Mouse (Mus musculus): ENCODE measurements around the gene St3gal6. TPM values are rescaled to one million over a fixed set of nuclear protein-coding genes. Genes with fewer than 3 reads are reported as not detected.

Gene St3gal6
- polyA plus RNA-seq, 1 experiment from 2014 or later = 5.7 TPM

GRCm38 (mm10) chr16:58534245-58535142 lies 10.5 kb upstream of the St3gal6 start:
- no peak overlapping the region for H3K27ac ChIP-seq
- H3K9me3 ChIP-seq (replicated peaks) = no peaks in the 10 kb centered on the region
- 87% methylated on average over 7 of the region's 7 CpGs for WGBS
- no peak overlapping the region for H3K4me3 ChIP-seq
- H3K27me3 ChIP-seq = no peaks in the 10 kb centered on the region
- H3K36me3 ChIP-seq (ENCODE audit: poor library complexity, severe bottlenecking) = no peaks in the 10 kb centered on the region
- no peak for ATAC-seq
- no peak overlapping the region for H3K9ac ChIP-seq
- no peaks in the 10 kb centered on the region for H3K4me1 ChIP-seq
- H3K4me2 ChIP-seq = no peak overlapping the region

GRCm38 (mm10) chr16:58533742-58534141 lies 9.7 kb upstream of the St3gal6 start:
- no peak overlapping the region for H3K4me2 ChIP-seq
- H3K27ac ChIP-seq = no peak overlapping the region
- H3K27me3 ChIP-seq = no peaks in the 10 kb centered on the region
- no peak overlapping the region for H3K4me3 ChIP-seq
- H3K9ac ChIP-seq = no peak overlapping the region
- no peak for ATAC-seq
- H3K9me3 ChIP-seq (replicated peaks) = no peaks in the 10 kb centered on the region
- H3K4me1 ChIP-seq = no peaks in the 10 kb centered on the region
- no peaks in the 10 kb centered on the region for H3K36me3 ChIP-seq (ENCODE audit: poor library complexity, severe bottlenecking)
- 56% methylated on average over 5 of the region's 5 CpGs for WGBS

GRCm38 (mm10) chr16:58533254-58533653 lies 9.2 kb upstream of the St3gal6 start:
- H3K27me3 ChIP-seq = no peaks in the 10 kb centered on the region
- no peaks in the 10 kb centered on the region for H3K36me3 ChIP-seq (ENCODE audit: poor library complexity, severe bottlenecking)
- no peak overlapping the region for H3K4me3 ChIP-seq
- WGBS = 61% methylated on average over 2 of the region's 2 CpGs
- no peak overlapping the region for H3K27ac ChIP-seq
- no peaks in the 10 kb centered on the region for H3K9me3 ChIP-seq (replicated peaks)
- H3K4me1 ChIP-seq = no peaks in the 10 kb centered on the region
- ATAC-seq = no peak
- no peak overlapping the region for H3K9ac ChIP-seq
- H3K4me2 ChIP-seq = no peak overlapping the region

- no peak for ATAC-seq
- Histone ChIP-seq H3K4me3 (no peak overlapping the region), H3K27ac (no peak overlapping the region), H3K4me2 (no peak overlapping the region), H3K9me3 (replicated peaks) (no peaks in the 10 kb centered on the region), H3K27me3 (no peaks in the 10 kb centered on the region), H3K36me3 (ENCODE audit: poor library complexity, severe bottlenecking) (no peaks in the 10 kb centered on the region), H3K4me1 (no peaks in the 10 kb centered on the region), H3K9ac (no peak overlapping the region)
- 19% methylated on average over 3 of the region's 3 CpGs for WGBS
Observed at GRCm38 (mm10) chr16:58532511-58532910, 8.5 kb upstream of the St3gal6 start.

- no peaks in the 10 kb centered on the region for H3K27me3 ChIP-seq
- 0 out of 2 replicates have a peak, but pooled peaks cover under 1% of the 10 kb centered on the region for H3K4me1 ChIP-seq
- 59% methylated on average over 5 of the region's 5 CpGs for WGBS
- no peak overlapping the region for H3K4me2 ChIP-seq
- no peak overlapping the region for H3K4me3 ChIP-seq
- H3K9me3 ChIP-seq (replicated peaks) = peaks cover 7% of the 10 kb centered on the region; the same call in 1 of the 2 replicates
- H3K36me3 ChIP-seq (ENCODE audit: poor library complexity, severe bottlenecking) = no peaks in the 10 kb centered on the region
- no peak for ATAC-seq
- no peak overlapping the region for H3K27ac ChIP-seq
- H3K9ac ChIP-seq = no peak overlapping the region
Observed at GRCm38 (mm10) chr16:58527817-58528216, 3.8 kb upstream of the St3gal6 start.

GRCm38 (mm10) chr16:58526729-58527128 lies 2.7 kb upstream of the St3gal6 start:
- no peak overlapping the region for H3K4me3 ChIP-seq
- no peaks in the 10 kb centered on the region for H3K36me3 ChIP-seq (ENCODE audit: poor library complexity, severe bottlenecking)
- peaks cover 3% of the 10 kb centered on the region for H3K27me3 ChIP-seq
- ATAC-seq = no peak
- H3K9ac ChIP-seq = no peak overlapping the region
- H3K4me2 ChIP-seq = no peak overlapping the region
- peaks cover 7% of the 10 kb centered on the region; the same call in 1 of the 2 replicates for H3K9me3 ChIP-seq (replicated peaks)
- no peak overlapping the region for H3K27ac ChIP-seq
- WGBS = 85% methylated on average over 6 of the region's 6 CpGs
- 0 out of 2 replicates have a peak, but pooled peaks cover 8% of the 10 kb centered on the region for H3K4me1 ChIP-seq

GRCm38 (mm10) chr16:58525832-58526231 lies 1.8 kb upstream of the St3gal6 start:
- no peak for ATAC-seq
- H3K27me3 ChIP-seq = peaks cover 4% of the 10 kb centered on the region
- H3K9me3 ChIP-seq (replicated peaks) = peaks cover 7% of the 10 kb centered on the region; the same call in 1 of the 2 replicates
- no peaks in the 10 kb centered on the region for H3K36me3 ChIP-seq (ENCODE audit: poor library complexity, severe bottlenecking)
- H3K4me3 ChIP-seq = no peak overlapping the region
- H3K4me1 ChIP-seq = 0 out of 2 replicates have a peak, but pooled peaks cover 8% of the 10 kb centered on the region
- H3K4me2 ChIP-seq = no peak overlapping the region
- H3K9ac ChIP-seq = no peak overlapping the region
- no peak overlapping the region for H3K27ac ChIP-seq

- Histone ChIP-seq H3K4me1 (0 out of 2 replicates have a peak, but pooled peaks cover 8% of the 10 kb centered on the region), H3K27ac (no peak overlapping the region; the same call in 1 of the 2 replicates), H3K36me3 (ENCODE audit: poor library complexity, severe bottlenecking) (no peaks in the 10 kb centered on the region), H3K27me3 (peaks cover 8% of the 10 kb centered on the region), H3K9ac (peak overlapping the region; percentile 81), H3K4me2 (peak overlapping the region; percentile 96), H3K4me3 (peak overlapping the region; percentile 77), H3K9me3 (replicated peaks) (peaks cover 7% of the 10 kb centered on the region; the same call in 1 of the 2 replicates)
- under 1% methylated on average over 54 of the region's 58 CpGs for WGBS
- ATAC-seq = peak; percentile 94
Observed at GRCm38 (mm10) chr16:58523044-58523859, 791 bp downstream of the St3gal6 start.

- peak; percentile 72 for ATAC-seq
- under 1% methylated on average over 16 of the region's 16 CpGs for WGBS
- Histone ChIP-seq H3K4me1 (0 out of 2 replicates have a peak, but pooled peaks cover 8% of the 10 kb centered on the region), H3K27ac (no peak overlapping the region; the same call in 1 of the 2 replicates), H3K27me3 (peaks cover 8% of the 10 kb centered on the region), H3K9me3 (replicated peaks) (peaks cover 7% of the 10 kb centered on the region; the same call in 1 of the 2 replicates), H3K4me2 (peak overlapping the region; percentile 96), H3K4me3 (peak overlapping the region; percentile 77), H3K36me3 (ENCODE audit: poor library complexity, severe bottlenecking) (no peaks in the 10 kb centered on the region), H3K9ac (peak overlapping the region; percentile 81)
Observed at GRCm38 (mm10) chr16:58522677-58523043, 1.4 kb downstream of the St3gal6 start.

GRCm38 (mm10) chr16:58521900-58522299 lies 2.1 kb downstream of the St3gal6 start:
- 40% methylated on average over 7 of the region's 7 CpGs for WGBS
- no peak overlapping the region for H3K9ac ChIP-seq
- peaks cover 7% of the 10 kb centered on the region; the same call in 1 of the 2 replicates for H3K9me3 ChIP-seq (replicated peaks)
- H3K4me1 ChIP-seq = 0 out of 2 replicates have a peak, but pooled peaks cover 8% of the 10 kb centered on the region
- H3K27me3 ChIP-seq = peaks cover 8% of the 10 kb centered on the region
- H3K27ac ChIP-seq = no peak overlapping the region
- H3K4me3 ChIP-seq = peak overlapping the region; percentile 77; the same call in 1 of the 2 replicates
- no peak for ATAC-seq
- no peaks in the 10 kb centered on the region for H3K36me3 ChIP-seq (ENCODE audit: poor library complexity, severe bottlenecking)
- H3K4me2 ChIP-seq = peak overlapping the region; percentile 96

GRCm38 (mm10) chr16:58521182-58521581 lies 2.9 kb downstream of the St3gal6 start:
- H3K27ac ChIP-seq = no peak overlapping the region
- H3K4me3 ChIP-seq = no peak overlapping the region
- WGBS = 82% methylated on average over 4 of the region's 4 CpGs
- H3K36me3 ChIP-seq (ENCODE audit: poor library complexity, severe bottlenecking) = no peaks in the 10 kb centered on the region
- H3K9me3 ChIP-seq (replicated peaks) = peaks cover 7% of the 10 kb centered on the region; the same call in 1 of the 2 replicates
- H3K27me3 ChIP-seq = peaks cover 8% of the 10 kb centered on the region
- 0 out of 2 replicates have a peak, but pooled peaks cover 8% of the 10 kb centered on the region for H3K4me1 ChIP-seq
- ATAC-seq = no peak
- H3K9ac ChIP-seq = no peak overlapping the region
- H3K4me2 ChIP-seq = no peak overlapping the region

All from forebrain, embryonic 13.5 days (tissue).